Mouse (Mus musculus) MEL (cell line): ENCODE data around the gene Gm5617. TPM values are rescaled to one million over a fixed set of nuclear protein-coding genes. Genes with fewer than 3 reads are reported as not detected.
"Not testable (repeated sequence)": the region's sequence is repeated elsewhere in the genome, so short reads cannot be mapped to it uniquely, and the experiment has no call there.

ENCODE experiments used
- DNase-seq: peaks from one replicate; pipeline ENCODE4 v3.0.0; 2011; ENCODE audit warnings: low read depth, low spot score
- H3K27ac ChIP-seq: 2 replicates; pipeline ENCODE4 v1.5.1; 2012; ENCODE audit warnings: low read depth, mild to moderate bottlenecking, control low read depth, low read length, moderate library complexity; ENCODE audit not compliant: control insufficient read depth
- H3K27me3 ChIP-seq, 2 experiments: fragments of 150-350 bp in 1 of 2; sonication (generic) in 1 of 2; 2 replicates each; pipeline ENCODE4 v1.6.1; 2012; ENCODE audit warnings: low read length in 2 of 2, mild to moderate bottlenecking in 2 of 2, improper control_type of control experiment in 1 of 2, moderate library complexity in 1 of 2; ENCODE audit not compliant: insufficient read depth in 2 of 2, control insufficient read depth in 1 of 2
- H3K36me3 ChIP-seq, 2 experiments: 2 replicates each; pipeline ENCODE4 v1.6.1; 2012 to 2014; ENCODE audit warnings: low read length in 2 of 2, improper control_type of control experiment in 1 of 2, inconsistent platforms in 1 of 2, mild to moderate bottlenecking in 1 of 2; ENCODE audit not compliant: insufficient read depth in 2 of 2, control insufficient read depth in 1 of 2
- H3K4me1 ChIP-seq, 2 experiments: fragments of 150-350 bp in 1 of 2; sonication (generic) in 1 of 2; 2 replicates each; pipeline ENCODE4 v1.6.1; 2012; ENCODE audit warnings: low read length in 2 of 2, improper control_type of control experiment in 1 of 2, mild to moderate bottlenecking in 1 of 2; ENCODE audit not compliant: insufficient read depth in 2 of 2, control insufficient read depth in 1 of 2
- H3K4me3 ChIP-seq, 2 experiments: fragments of 150-350 bp in 1 of 2; sonication (generic) in 1 of 2; 2 replicates each; pipeline ENCODE4 v1.5.1; 2012; ENCODE audit warnings: low read depth in 2 of 2, low read length in 2 of 2, mild to moderate bottlenecking in 2 of 2, moderate library complexity in 2 of 2, control low read depth in 1 of 2, improper control_type of control experiment in 1 of 2; ENCODE audit not compliant: control insufficient read depth in 1 of 2, insufficient read depth in 1 of 2
- H3K79me2 ChIP-seq: 2 replicates; pipeline ENCODE4 v1.6.1; 2012; ENCODE audit warnings: mild to moderate bottlenecking, low read length, moderate library complexity; ENCODE audit not compliant: control insufficient read depth, poor library complexity, insufficient read depth
- H3K9ac ChIP-seq: 2 replicates; pipeline ENCODE4 v1.6.1; 2012; ENCODE audit warnings: low read depth, mild to moderate bottlenecking, control low read depth, low read length, moderate library complexity; ENCODE audit not compliant: control insufficient read depth, poor library complexity, severe bottlenecking
- H3K9me3 ChIP-seq: fragments of 150-350 bp; sonication (generic); replicated peaks from 2 replicates; pipeline ENCODE4 v1.6.1; 2012; ENCODE audit warnings: mild to moderate bottlenecking, low read length, improper control_type of control experiment, moderate library complexity; ENCODE audit not compliant: insufficient read depth
- BHLHE40 ChIP-seq: IDR thresholded peaks from 2 replicates; pipeline ENCODE4 v1.6.1; 2012; ENCODE audit warnings: low read depth, mild to moderate bottlenecking, inconsistent platforms, low read length, improper control_type of control experiment, borderline replicate concordance
- ELF1 ChIP-seq: IDR thresholded peaks from 2 replicates; pipeline ENCODE4 v1.6.1; 2014; ENCODE audit warnings: low read depth, mild to moderate bottlenecking, inconsistent platforms, low read length, improper control_type of control experiment, moderate library complexity
- EP300 ChIP-seq, 2 experiments: IDR thresholded peaks; 2 replicates each; pipeline ENCODE4 v1.6.1; 2011; ENCODE audit warnings: improper control_type of control experiment in 2 of 2, low read length in 2 of 2, low read depth in 1 of 2, mild to moderate bottlenecking in 1 of 2
- ETS1 ChIP-seq: IDR thresholded peaks from 2 replicates; pipeline ENCODE4 v1.6.1; 2012; ENCODE audit warnings: low read depth, mild to moderate bottlenecking, inconsistent platforms, low read length, improper control_type of control experiment, moderate library complexity
- MAFK ChIP-seq: IDR thresholded peaks from 2 replicates; pipeline ENCODE4 v1.6.1; 2011; ENCODE audit warnings: low read depth, mild to moderate bottlenecking, low read length, improper control_type of control experiment, borderline replicate concordance
- MAX ChIP-seq: IDR thresholded peaks from 2 replicates; pipeline ENCODE4 v1.6.1; 2011; ENCODE audit warnings: low read length, improper control_type of control experiment
- MXI1 ChIP-seq: IDR thresholded peaks from 2 replicates; pipeline ENCODE4 v1.6.1; 2011; ENCODE audit warnings: mild to moderate bottlenecking, low read depth, low read length, improper control_type of control experiment
- MYB ChIP-seq: IDR thresholded peaks from 2 replicates; pipeline ENCODE4 v1.6.1; 2011; ENCODE audit warnings: mild to moderate bottlenecking, low read depth, low read length, improper control_type of control experiment
- MYC ChIP-seq: IDR thresholded peaks from 2 replicates; pipeline ENCODE4 v1.6.1; 2011; ENCODE audit warnings: low read depth, mild to moderate bottlenecking, low read length, improper control_type of control experiment, moderate library complexity
- NELFE ChIP-seq: IDR thresholded peaks from 2 replicates; pipeline ENCODE4 v1.6.1; 2011; ENCODE audit warnings: low read depth, low read length, improper control_type of control experiment
- POLR2AphosphoS2 ChIP-seq: IDR thresholded peaks from 2 replicates; pipeline ENCODE4 v1.6.1; 2011; ENCODE audit warnings: low read length, improper control_type of control experiment
- POLR2AphosphoS5 ChIP-seq: IDR thresholded peaks from 2 replicates; pipeline ENCODE4 v1.6.1; 2012; ENCODE audit warnings: low read depth, borderline replicate concordance, mild to moderate bottlenecking, inconsistent platforms, low read length, moderate library complexity, mixed read lengths
- RAD21 ChIP-seq: IDR thresholded peaks from 2 replicates; pipeline ENCODE4 v1.6.1; 2011; ENCODE audit warnings: mild to moderate bottlenecking, low read depth, low read length, improper control_type of control experiment
- RCOR1 ChIP-seq: IDR thresholded peaks from 2 replicates; pipeline ENCODE4 v1.6.1; 2012; ENCODE audit warnings: low read depth, mild to moderate bottlenecking, inconsistent platforms, low read length, improper control_type of control experiment
- SMC3 ChIP-seq: IDR thresholded peaks from 2 replicates; pipeline ENCODE4 v1.6.1; 2011; ENCODE audit warnings: low read depth, low read length, improper control_type of control experiment
- TAL1 ChIP-seq: IDR thresholded peaks from 2 replicates; pipeline ENCODE4 v1.6.1; 2012; ENCODE audit warnings: mild to moderate bottlenecking, inconsistent platforms, low read length, moderate library complexity, mixed read lengths
- TBP ChIP-seq: IDR thresholded peaks from 2 replicates; pipeline ENCODE4 v1.8.0; 2011; ENCODE audit warnings: low read depth, low read length, improper control_type of control experiment
- ZMIZ1 ChIP-seq: IDR thresholded peaks from 2 replicates; pipeline ENCODE4 v1.6.1; 2012; ENCODE audit warnings: low read depth, mild to moderate bottlenecking, inconsistent platforms, low read length, improper control_type of control experiment, moderate library complexity
- polyA plus RNA-seq, 2 experiments: library from polyadenylated mRNA; stranded (reverse) in 1 of 2; unstranded in 1 of 2; fragments of >175 nt in 1 of 2; fragments of >200 nt in 1 of 2; gene quantifications; 2 replicates each; pipeline versions ENCODE4 v1.2.1 to v1.2.4; 2012; ENCODE audit warnings: low replicate concordance in 2 of 2, low read depth in 1 of 2; ENCODE audit not compliant: insufficient read length in 2 of 2, insufficient read depth in 1 of 2, missing spikeins in 1 of 2
- total RNA-seq: library from RNA; depleted of rRNA; stranded (reverse); fragments of 300-350 nt; gene quantifications from 2 replicates; pipeline ENCODE4 v1.2.3, GENCODE M21; 2012

Gene Gm5617
- total and polyA plus RNA-seq, 3 experiments: 1.7 to 1.8 TPM; not detected in 1

DNA sequence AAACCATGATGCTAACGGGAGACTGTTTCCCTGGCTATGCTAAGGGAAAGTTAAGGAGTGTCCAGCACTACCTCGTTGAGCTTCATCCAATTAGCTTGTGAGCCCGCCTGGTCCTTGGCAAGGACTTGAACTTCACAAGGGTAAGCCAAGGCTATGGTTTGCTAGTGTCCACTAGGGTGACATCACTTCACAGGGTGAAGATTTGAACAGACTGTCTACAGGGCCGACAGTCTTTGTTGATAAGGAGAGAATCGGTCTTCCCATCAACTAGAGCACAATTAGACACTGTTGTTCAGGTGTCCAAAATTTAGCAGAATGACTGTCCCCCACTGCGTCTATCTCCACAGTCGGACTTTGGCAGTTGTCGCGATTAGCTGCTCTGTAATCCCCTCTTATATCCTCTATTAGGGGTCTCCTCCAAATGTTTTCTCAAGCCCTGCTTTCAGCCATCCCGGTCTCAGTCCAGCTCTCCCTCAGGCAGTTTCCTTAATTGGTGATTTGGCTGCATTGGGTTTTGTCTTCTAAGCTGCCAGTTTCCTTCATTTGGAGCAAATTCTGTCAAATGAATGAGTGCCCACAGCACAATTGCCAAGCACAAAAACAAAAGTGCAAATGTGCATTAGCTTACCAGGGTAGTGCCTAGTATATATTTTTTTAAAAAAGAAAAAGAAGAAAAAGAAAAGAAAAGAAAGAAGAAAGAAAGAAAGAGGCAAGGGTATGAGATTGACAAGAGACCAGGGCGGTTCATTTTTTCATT, 21.6 kb downstream of the Gm5617 start:
- Histone ChIP-seq H3K9me3 (no peaks in the 10 kb centered on the region), H3K79me2 (no peaks in the 10 kb centered on the region), H3K36me3 (no peaks in the 10 kb centered on the region), H3K4me3 (no peak overlapping the region), H3K27me3 (peaks cover 0 to 1% of the 10 kb centered on the region in 2 experiments; a peak in 2 of 4 replicates), H3K27ac (no peak overlapping the region), H3K9ac (no peak overlapping the region), H3K4me1 (no peaks in the 10 kb centered on the region)
- no peak for DNase-seq
- TF ChIP-seq MAX: no peak
- TF ChIP-seq SMC3: no peak
- TF ChIP-seq MAFK: no peak
- TF ChIP-seq ETS1: no peak
- TF ChIP-seq POLR2AphosphoS2: no peak

DNA sequence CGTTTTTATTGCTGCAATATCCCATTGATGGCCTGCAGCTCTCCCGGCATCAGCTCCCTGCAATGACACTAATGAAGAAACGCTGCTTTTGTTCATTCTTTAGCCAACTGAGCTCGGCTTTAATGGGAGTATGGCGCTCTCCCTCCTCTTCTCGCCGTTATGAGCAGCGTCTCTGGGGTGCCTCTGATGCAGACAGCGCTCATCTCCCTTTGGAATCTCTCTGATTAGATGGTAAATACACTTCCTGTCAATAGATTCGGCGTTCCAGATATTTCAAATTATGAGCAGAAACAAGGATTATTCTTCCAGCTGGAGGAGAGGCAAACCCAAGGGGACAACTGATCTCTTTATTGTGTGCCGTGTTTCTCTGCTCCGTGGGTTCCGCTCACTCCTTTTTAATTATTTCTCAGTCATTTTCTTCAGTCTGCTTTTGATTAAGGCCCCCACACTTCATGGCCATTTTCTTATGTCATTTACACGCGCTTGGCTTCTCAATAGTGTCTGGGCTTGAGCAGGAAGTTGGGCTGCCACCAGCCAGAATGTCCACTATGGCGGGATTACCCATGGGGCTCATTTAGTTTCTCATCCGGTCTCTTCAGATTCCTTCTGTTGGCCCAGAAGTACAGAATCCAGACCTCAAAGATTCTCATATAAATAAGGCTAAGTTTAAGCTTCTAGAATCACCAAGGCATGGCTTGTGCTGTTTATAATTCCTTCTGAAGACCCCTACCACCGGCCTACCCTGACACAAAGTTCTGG, 22.3 kb downstream of the Gm5617 start:
- peaks cover 0 to 1% of the 10 kb centered on the region in 2 experiments; a peak in 2 of 4 replicates for H3K27me3 ChIP-seq
- H3K9ac ChIP-seq: no peak overlapping the region
- no peaks in the 10 kb centered on the region for H3K36me3 ChIP-seq
- no peak overlapping the region for H3K27ac ChIP-seq
- no peak for DNase-seq
- no peaks in the 10 kb centered on the region for H3K79me2 ChIP-seq
- no peaks in the 10 kb centered on the region for H3K4me1 ChIP-seq
- H3K4me3 ChIP-seq: no peak overlapping the region
- TF ChIP-seq MXI1 (no peak), ZMIZ1 (no peak), ELF1 (no peak), POLR2AphosphoS5 (no peak), TAL1 (no peak), MYC (no peak), ETS1 (no peak), POLR2AphosphoS2 (no peak), RCOR1 (no peak), TBP (no peak), MAX (no peak), NELFE (no peak), BHLHE40 (no peak), MYB (no peak), EP300 (IDR thresholded peaks at IDR 0.05; ENCODE audit: low read depth in 1 of 2, low read length in 2 of 2) (no peak), RAD21 (no peak)
- no peaks in the 10 kb centered on the region for H3K9me3 ChIP-seq

DNA sequence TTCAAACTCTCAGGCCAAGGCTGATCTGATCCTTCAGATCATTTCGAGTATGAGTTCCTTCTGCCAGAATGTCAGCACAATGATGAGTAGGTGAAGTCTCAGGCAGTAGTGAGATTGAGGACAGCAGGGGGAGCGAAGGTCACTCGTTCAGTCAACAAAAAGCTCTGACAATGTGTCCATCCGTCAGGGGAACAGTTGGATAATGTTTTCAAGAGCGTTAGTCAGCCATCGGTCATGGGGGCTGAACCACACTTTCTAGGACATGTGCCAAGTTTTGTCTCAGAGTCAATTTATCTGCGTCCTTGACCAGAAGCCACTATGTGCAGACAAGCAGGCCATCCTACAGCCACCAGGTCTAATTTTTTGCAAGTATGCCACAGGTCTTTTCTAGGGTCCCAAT, 25.2 kb downstream of the Gm5617 start:
- not testable (repeated sequence) for DNase-seq, H3K9ac ChIP-seq, H3K9me3 ChIP-seq, H3K36me3 ChIP-seq, H3K27me3 ChIP-seq, H3K4me3 ChIP-seq, H3K27ac ChIP-seq, H3K4me1 ChIP-seq, H3K79me2 ChIP-seq
